Mouse (Mus musculus): ENCODE data around the gene Ankra2.

Gene Ankra2

DNA sequence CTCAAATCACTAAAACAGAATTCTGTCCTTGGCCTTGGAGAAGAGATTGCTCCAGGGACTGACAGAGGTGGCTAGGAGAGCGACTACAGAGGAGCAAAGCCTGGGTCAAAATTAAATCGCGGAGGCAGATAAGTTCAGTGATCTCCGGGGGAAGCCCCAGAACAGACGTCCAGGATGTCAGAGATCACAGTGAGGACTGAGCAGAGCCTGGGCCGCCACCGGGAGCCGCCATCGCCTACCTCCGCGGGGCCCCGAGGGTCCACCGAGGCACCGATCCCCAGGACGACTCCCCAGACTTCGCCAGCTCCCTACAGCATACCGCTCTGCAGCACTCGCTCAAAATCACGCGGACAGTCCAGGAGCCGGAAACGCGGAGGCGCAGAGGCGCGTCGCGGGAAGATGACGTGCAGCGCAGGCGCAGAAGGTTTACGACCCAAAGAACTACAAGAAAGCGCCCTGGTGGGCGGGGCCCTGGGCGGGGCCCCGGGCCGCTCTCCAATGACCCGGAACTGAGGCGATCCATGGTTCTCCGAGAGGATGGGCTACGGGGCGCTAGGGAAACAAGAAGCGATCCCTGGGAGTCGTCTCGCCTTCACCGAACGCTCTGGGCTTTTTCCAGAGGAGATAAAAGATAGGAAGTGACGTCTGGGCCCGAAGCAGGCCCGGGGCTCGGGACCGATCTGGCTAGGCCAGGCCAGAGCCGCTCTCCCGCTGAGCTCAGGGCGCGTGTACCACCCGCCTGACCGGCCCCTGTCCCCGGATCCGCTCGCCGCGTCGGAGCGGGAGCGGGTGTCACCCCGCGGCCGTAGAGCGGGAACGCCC lies at the start of gene Ankra2, which contains the start of gene Utp15:
TSS of gene Ankra2 (plus strand) at position 439 of the 822 bp plus-strand sequence.
TSS of gene Utp15 (minus strand) at position 406 of the 822 bp plus-strand sequence.
- peak; percentile 97 for DNase-seq

DNA sequence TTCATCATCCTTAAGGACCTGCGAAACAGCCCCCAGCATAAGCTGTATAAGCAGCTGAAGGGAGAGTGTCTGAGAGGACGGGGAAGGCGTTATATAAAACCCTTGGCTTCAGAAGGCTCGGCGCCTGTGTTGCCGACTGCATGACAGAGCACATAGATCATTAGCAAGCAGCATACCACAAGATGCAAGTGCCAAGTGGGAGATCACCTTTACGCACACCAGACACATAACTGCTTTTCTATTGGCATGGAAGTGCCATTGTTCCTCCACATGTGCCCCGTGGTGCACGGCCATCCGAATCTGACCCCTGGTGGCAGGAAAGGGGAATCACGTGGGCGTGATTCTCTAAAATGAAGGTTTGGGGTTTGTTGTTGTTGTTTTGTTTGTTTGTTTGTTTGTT lies 40.0 kb upstream of the Ankra2 start:
- peak; percentile 27 for DNase-seq

GRCm38 (mm10) chr13:98226225-98226624 lies 36.6 kb upstream of the Ankra2 start:
- DNase-seq, result no peak

DNA sequence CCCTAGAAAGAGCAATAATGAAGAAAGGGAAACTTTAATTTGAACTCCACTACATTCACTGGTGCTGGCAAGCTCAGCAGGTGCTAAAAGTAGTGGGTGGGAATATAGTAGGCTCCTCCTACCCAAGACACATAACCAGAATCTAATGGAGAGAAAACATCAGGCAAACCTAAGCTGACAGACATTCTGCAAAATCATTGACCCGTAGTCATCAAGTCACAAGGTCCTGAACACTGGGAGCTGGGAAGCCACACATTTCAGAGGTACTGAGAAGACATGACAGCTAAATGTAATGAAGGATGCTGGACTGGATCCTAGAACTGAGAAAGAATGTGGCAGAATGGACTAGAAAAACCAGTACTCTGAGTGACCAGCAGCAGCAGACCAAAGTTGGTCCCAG lies 32.4 kb upstream of the Ankra2 start:
- DNase-seq, result no peak

- DNase-seq, result no peak
These were observed 27.4 kb upstream of the Ankra2 start for GRCm38 (mm10) chr13:98235451-98235850.

GRCm38 (mm10) chr13:98239978-98240641 lies 22.8 kb upstream of the Ankra2 start:
- peak; percentile 53 for DNase-seq

- DNase-seq, result no peak
These were observed 21.2 kb upstream of the Ankra2 start for GRCm38 (mm10) chr13:98241531-98242282.

DNA sequence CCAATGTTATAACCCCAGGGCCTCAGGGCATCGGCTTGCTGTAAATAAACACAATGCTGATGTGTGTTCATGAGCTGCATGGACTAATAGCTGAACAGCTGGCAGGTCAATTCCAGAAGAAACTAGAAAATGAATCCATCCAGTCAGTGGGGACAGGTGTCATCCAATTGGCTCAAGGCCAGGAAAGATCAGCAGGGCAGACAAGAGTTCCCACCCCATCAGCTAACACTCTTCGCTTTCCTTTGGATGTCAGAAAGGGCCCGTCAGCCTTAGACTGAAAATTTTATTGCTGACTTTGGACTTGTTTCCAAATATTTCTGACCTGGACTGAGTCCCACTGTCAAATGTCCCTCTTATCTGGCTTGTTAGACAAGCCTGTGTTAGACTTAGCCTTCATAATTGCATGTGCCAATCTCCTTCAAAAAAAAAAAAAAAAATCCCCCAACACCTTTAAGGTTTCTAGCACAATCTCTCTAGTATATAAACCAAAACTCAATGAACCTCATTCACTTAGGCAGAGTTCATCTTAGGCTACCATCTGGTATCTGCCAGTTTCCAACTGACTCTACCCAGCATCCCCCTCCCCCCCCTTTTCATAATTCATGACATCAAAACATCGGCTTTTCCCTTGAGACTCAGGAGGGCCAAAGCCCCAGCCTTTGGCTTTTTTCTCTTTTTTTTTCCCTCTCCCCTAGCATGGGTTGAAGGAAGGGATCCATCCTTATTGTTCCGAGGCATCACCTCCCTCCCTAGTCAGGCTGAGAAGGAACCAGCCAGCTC lies 18.1 kb upstream of the Ankra2 start:
- DNase-seq, result no peak

- no peak for DNase-seq
These were observed 17.5 kb upstream of the Ankra2 start for GRCm38 (mm10) chr13:98245386-98245785.

DNA sequence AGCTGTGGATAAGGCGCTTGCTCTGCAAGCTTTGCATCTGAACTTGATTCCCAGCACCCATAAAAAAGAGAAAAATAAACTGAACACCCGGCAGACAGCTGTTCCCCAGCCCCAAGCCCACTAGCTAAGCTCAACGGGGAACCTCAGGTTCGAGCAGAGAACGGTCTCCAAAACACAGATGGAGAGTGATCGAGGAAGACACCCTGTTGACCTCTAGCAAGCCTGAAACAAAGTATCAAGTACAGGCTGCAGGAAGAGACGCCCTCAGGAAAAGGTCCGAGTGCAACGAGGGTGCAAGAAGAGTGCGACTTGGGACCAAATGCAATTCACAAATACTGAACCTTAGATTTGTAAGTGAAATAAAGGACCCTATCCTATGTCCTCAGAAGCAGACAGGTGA lies 13.3 kb upstream of the Ankra2 start:
- DNase-seq, result no peak

GRCm38 (mm10) chr13:98254921-98255320 lies 8.0 kb upstream of the Ankra2 start:
- DNase-seq, result no peak

DNA sequence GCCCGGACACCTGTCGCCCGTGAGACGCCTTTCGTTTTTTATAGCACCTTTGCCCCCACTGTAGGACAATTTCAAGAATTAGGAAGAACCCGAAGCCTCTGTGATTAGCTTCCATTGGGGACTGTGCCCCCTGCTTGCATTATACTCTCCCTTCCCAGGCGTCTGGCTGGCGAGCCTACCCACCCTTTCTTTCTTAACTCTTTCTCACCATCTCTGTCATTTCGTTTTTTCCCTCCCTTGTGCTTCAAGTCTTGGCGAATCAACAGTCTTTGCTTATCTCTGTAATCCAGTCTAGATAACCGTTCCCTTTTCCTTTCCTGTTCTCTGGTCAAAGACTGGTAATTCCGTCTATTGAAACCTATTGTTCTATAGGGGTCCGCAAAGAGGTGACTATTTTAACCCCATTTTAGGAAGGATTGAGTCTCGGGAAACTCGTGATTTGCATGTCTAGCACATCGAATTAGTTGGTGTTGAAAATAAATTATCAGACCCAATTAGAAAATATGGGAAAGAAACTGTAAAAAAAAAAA lies 649 bp downstream of the Ankra2 start:
- DNase-seq, result no peak

- DNase-seq, result no peak
These were observed 1.2 kb downstream of the Ankra2 start for GRCm38 (mm10) chr13:98264111-98264510.

GRCm38 (mm10) chr13:98274023-98274422 lies 11.1 kb downstream of the Ankra2 start:
- no peak for DNase-seq

GRCm38 (mm10) chr13:98275646-98276045 lies 12.8 kb downstream of the Ankra2 start:
- DNase-seq, result no peak

- DNase-seq, result no peak
These were observed 13.4 kb downstream of the Ankra2 start for GRCm38 (mm10) chr13:98276253-98276652.

- DNase-seq, result no peak
These were observed 14.6 kb downstream of the Ankra2 start for GRCm38 (mm10) chr13:98277501-98277900.

DNA sequence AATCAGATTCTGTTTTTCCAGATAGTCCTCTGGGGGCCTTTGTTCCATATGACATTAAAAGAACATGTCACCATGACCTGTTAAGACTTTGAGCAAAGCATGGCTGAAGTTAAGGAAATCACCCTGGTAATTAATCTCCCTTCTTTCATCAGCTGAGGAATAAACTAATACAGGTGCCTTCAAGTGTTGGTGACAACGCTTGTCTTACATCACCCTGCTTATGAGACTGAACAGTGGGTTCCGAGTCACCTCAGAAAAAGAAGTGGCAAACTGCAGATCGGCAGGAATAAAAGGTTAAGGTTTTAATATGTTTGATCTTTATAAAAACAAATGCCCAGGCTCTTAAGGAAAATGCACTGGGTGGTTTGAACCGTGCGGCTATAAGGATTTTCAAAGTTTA lies 16.8 kb downstream of the Ankra2 start, which contains the start of gene Gm21976:
TSS of gene Gm21976 (plus strand) at position 202 of the 400 bp plus-strand sequence.
- DNase-seq, result no peak

- DNase-seq, result no peak
These were observed 18.2 kb downstream of the Ankra2 start for GRCm38 (mm10) chr13:98280990-98281650.

DNA sequence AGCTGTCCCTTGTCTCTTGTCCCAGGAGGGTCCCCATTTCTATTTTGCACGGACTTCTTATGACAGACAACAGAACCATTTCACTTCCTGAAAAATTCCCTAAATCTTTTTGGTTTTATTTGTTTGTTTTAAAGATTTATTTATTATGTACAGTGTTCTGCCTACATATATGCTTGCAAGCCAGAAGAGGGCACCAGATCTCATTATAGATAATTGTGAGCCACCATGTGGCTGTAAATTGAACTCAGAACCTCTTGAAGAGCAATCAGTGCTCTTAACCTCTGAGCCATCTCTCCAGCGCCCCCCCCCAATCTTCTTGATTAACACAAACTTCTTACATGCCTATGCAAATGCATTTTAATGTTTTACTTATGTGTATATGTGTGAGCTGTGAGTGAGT lies 27.8 kb downstream of the Ankra2 start:
- DNase-seq, result peak; percentile 6

- DNase-seq, result no peak
These were observed 28.8 kb downstream of the Ankra2 start for GRCm38 (mm10) chr13:98291712-98292111.

DNA sequence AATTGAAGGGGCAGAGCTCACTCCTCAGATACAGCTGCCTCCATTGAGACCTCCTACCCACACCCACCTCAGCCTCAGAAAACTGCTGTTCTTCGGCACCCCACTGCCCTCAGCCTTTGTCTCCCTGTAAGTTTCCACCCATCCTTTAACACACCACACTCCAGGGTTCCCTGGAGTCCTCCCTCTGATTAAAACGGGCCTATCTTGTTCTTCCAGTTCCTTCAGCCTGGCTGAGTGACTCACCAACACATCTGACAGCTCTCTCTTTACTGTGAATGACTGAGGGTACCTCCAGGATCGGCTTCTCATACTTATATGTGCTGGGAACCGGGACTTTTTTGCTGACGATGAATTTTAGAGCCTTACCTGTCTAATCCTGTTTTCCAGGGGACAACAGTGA lies 33.2 kb downstream of the Ankra2 start:
- no peak for DNase-seq
